Mouse (Mus musculus) midbrain, embryonic 12.5 days (tissue): ENCODE data around the gene Mrpl14. TPM values are rescaled to one million over a fixed set of nuclear protein-coding genes. Genes with fewer than 3 reads are reported as not detected.

Experiments used
- ATAC-seq: fragments of 200-750 bp; cut with Nextera tagmentation; 2 replicates; pipeline ENCODE4 v1.8.0; 2017; ENCODE audit warnings: low read depth, moderate TSS enrichment, moderate library complexity; ENCODE audit not compliant: low FRiP score
- H3K27ac ChIP-seq: fragments of 300-500 bp; sonication (generic); replicated peaks from 2 replicates; pipeline ENCODE4 v1.5.1; 2016; ENCODE audit warnings: mild to moderate bottlenecking
- H3K27me3 ChIP-seq: fragments of 300-500 bp; sonication (generic); 2 replicates; pipeline ENCODE4 v1.6.1; 2016; ENCODE audit warnings: mild to moderate bottlenecking
- H3K36me3 ChIP-seq: fragments of 300-500 bp; sonication (generic); 2 replicates; pipeline ENCODE4 v1.6.1; 2016
- H3K4me1 ChIP-seq: fragments of 300-500 bp; sonication (generic); 2 replicates; pipeline ENCODE4 v1.6.1; 2016
- H3K4me2 ChIP-seq: fragments of 300-500 bp; sonication (generic); replicated peaks from 2 replicates; pipeline ENCODE4 v1.6.1; 2016; ENCODE audit warnings: mild to moderate bottlenecking, moderate library complexity
- H3K4me3 ChIP-seq: fragments of 300-500 bp; sonication (generic); 2 replicates; pipeline ENCODE4 v1.5.1; 2016; ENCODE audit warnings: mild to moderate bottlenecking
- H3K9ac ChIP-seq: fragments of 300-500 bp; sonication (generic); replicated peaks from 2 replicates; pipeline ENCODE4 v1.6.1; 2016; ENCODE audit warnings: mild to moderate bottlenecking, moderate library complexity
- H3K9me3 ChIP-seq: fragments of 300-500 bp; sonication (generic); 2 replicates; pipeline ENCODE4 v1.6.1; 2016; ENCODE audit warnings: mild to moderate bottlenecking
- WGBS: fragments of 180-500 bp; shearing (Covaris S2); methylation state at CpG from one replicate; pipeline ENCODE4 v1.1.7; 2016; 5-methylcytosine and 5-hydroxymethylcytosine counted together
- polyA plus RNA-seq: library from polyadenylated mRNA; unstranded; fragments of >200 nt; fragmentation: Nextera tagmentation; extraction: Ambion mirVana; gene quantifications from 2 replicates; pipeline ENCODE4 v1.2.1, GENCODE M21; 2016

The Mrpl14 gene
- polyA plus RNA-seq, 1 experiment from 2014 or later: 105 TPM

GRCm38 (mm10) chr17:45745629-45746028 lies 59.5 kb downstream of the Mrpl14 start:
- WGBS: 97% methylated on average over 2 of the region's 2 CpGs
- no peak overlapping the region for H3K4me3 ChIP-seq
- H3K27ac ChIP-seq: no peak overlapping the region

DNA sequence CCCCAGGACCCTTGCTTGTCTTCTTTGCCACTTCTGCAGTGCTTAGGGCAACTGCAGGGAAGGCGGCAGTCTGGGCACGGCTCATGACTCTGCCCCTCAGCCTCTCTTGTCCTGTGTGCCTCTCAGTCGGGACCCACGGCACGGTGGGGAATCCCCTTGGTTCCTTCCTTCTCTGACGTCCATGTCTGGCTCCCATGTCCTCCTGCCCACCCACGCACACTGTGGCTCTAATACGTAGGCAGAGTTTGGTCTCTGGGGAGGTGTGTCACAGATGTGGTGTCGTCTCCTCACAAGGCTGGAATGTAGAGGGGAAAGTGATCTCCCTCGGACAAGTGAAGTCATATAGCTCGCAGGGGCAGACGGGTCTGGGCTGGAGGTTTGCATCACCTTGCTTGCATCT lies 60.6 kb downstream of the Mrpl14 start:
- Histone ChIP-seq H3K36me3 (no peaks in the 10 kb centered on the region), H3K4me1 (no peaks in the 10 kb centered on the region), H3K4me2 (no peak overlapping the region), H3K9ac (no peak overlapping the region), H3K27me3 (no peaks in the 10 kb centered on the region), H3K27ac (no peak overlapping the region), H3K9me3 (no peaks in the 10 kb centered on the region), H3K4me3 (no peak overlapping the region)
- WGBS: 68% methylated on average over 12 of the region's 12 CpGs
- ATAC-seq: no peak

More at GRCm38 (mm10) chr17:45745629-45746028, 59.5 kb downstream of the Mrpl14 start:
- no peak for ATAC-seq
- H3K4me1 ChIP-seq: no peaks in the 10 kb centered on the region
- no peak overlapping the region for H3K9ac ChIP-seq
- H3K27me3 ChIP-seq: no peaks in the 10 kb centered on the region
- H3K9me3 ChIP-seq: no peaks in the 10 kb centered on the region
- no peaks in the 10 kb centered on the region for H3K36me3 ChIP-seq
- no peak overlapping the region for H3K4me2 ChIP-seq

DNA sequence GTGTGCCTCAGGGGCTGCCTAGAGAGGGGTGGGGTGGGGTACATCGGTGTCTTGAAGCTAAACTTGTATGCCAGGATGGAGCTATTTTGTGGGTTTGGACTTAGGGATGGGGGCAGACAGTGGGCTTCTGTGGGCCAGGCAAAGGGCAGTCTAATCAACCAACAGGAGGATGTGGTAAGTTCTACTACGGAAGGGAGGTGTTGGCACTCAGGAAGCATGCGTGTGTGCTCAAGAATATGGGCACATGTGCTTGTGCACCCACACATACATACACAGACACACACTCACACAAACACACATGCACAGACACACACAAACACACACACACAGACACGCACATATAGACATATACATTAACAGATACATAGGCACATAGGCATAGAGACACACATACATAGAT lies 61.2 kb downstream of the Mrpl14 start:
- WGBS: 95% methylated on average over 4 of the region's 4 CpGs

More for the DNA sequence above, 61.2 kb downstream of the Mrpl14 start:
- Histone ChIP-seq H3K4me3 (no peak overlapping the region), H3K27me3 (no peaks in the 10 kb centered on the region), H3K27ac (no peak overlapping the region), H3K9ac (no peak overlapping the region), H3K36me3 (no peaks in the 10 kb centered on the region), H3K9me3 (no peaks in the 10 kb centered on the region), H3K4me1 (no peaks in the 10 kb centered on the region), H3K4me2 (no peak overlapping the region)
- no peak for ATAC-seq

Other genes with a start within 250 kb of the Mrpl14 start
- 0.85 and 1.0 TPM in 2 replicates for gene Spats1, start 210.9 kb upstream of the Mrpl14 start, polyA plus RNA-seq
- 24.2 and 24.9 TPM in 2 replicates for gene Aars2, start 179.5 kb upstream of the Mrpl14 start, polyA plus RNA-seq
- gene Tcte1, start 162.9 kb upstream of the Mrpl14 start, polyA plus RNA-seq: 0.71 and 1.8 TPM in 2 replicates
- gene Tmem151b, start 136.6 kb upstream of the Mrpl14 start, polyA plus RNA-seq: 12.6 and 13.5 TPM in 2 replicates
- 6.8 and 7.9 TPM in 2 replicates for gene Nfkbie, start 130.6 kb upstream of the Mrpl14 start, polyA plus RNA-seq
- gene Slc35b2, start 122.4 kb upstream of the Mrpl14 start, polyA plus RNA-seq: 96.6 and 102 TPM in 2 replicates
- gene Hsp90ab1, start 113.1 kb upstream of the Mrpl14 start, polyA plus RNA-seq: 1,424 and 1,459 TPM in 2 replicates
- 40.1 and 40.2 TPM in 2 replicates for gene Slc29a1, start 86.7 kb upstream of the Mrpl14 start, polyA plus RNA-seq
- gene Mymx, start 84.2 kb upstream of the Mrpl14 start, polyA plus RNA-seq: not detected in 2 replicates
- gene Capn11, start 27.0 kb upstream of the Mrpl14 start, polyA plus RNA-seq: 1.2 and 1.4 TPM in 2 replicates
- gene Tmem63b, start 583 bp downstream of the Mrpl14 start, polyA plus RNA-seq: 97.9 and 107 TPM in 2 replicates
- not detected in 2 replicates for gene 1600014C23Rik, start 47.5 kb downstream of the Mrpl14 start, polyA plus RNA-seq